25 mouse cellular contexts compared by ENCODE assay signal in genomic region chr5:116293501-116293900, GRCm38 (mm10). TPM values are rescaled to one million over a fixed set of nuclear protein-coding genes. Genes with fewer than 3 reads are reported as not detected.
DNase-seq lines count a peak whose midpoint lies in the region; ATAC-seq and TF ChIP-seq lines count a peak whose summit lies in the region.
"Had no signal": no experiment of that assay in that cellular context is flagged by ENCODE, and none has a peak within 500 bp of the region (broad histone marks: within the 10 kb centered on the region; RNA-seq: fewer than 3 reads in every experiment).

No protein-coding gene starts in this region.

- peaks cover 12% of the 10 kb centered on the region; the same call in 1 of the 2 replicates for H3K4me1 ChIP-seq in forebrain, embryonic 14.5 days (ENCODE audit: control insufficient read depth, insufficient read depth, low read length)
- H3K4me1 ChIP-seq in forebrain, embryonic 10.5 days = peaks cover 18% of the 10 kb centered on the region
- H3K4me1 ChIP-seq in forebrain, postnatal 0 days (ENCODE audit: insufficient read depth) = peaks cover 8% of the 10 kb centered on the region; the same call in 1 of the 2 replicates
- H3K4me1 ChIP-seq in forebrain, embryonic 12.5 days = peaks cover 20% of the 10 kb centered on the region

- 76% methylated on average over 5 of the region's 5 CpGs for WGBS in forebrain, embryonic 14.5 days
- WGBS in forebrain, embryonic 10.5 days = 87% methylated on average over 5 of the region's 5 CpGs
- WGBS in forebrain, postnatal 0 days = 51% methylated on average over 5 of the region's 5 CpGs
- 84% methylated on average over 5 of the region's 5 CpGs for WGBS in forebrain, embryonic 12.5 days

- DNase-seq in forebrain, embryonic 14.5 days (ENCODE audit: low spot score) = peak; percentile 54
- no peak for DNase-seq in forebrain, embryonic 10.5 days (ENCODE audit: extremely low spot score, low spot score)
- peak; percentile 45 for DNase-seq in forebrain, postnatal 0 days
- peak; percentile 75 for DNase-seq in brain, adult 2 months (ENCODE audit: low read depth, low spot score)
- DNase-seq in gastrocnemius, postnatal 4 days (ENCODE audit: low spot score in 2 of 2) = no peak
- DNase-seq: adrenal gland, adult 8-10 months; adrenal gland, postnatal 25 days; cerebellum, adult 11 months; cerebellum, adult 2 months; cerebellum, adult 9-11 months; cerebellum, postnatal 25 days; gastrocnemius, postnatal 10 days; gastrocnemius, postnatal 36 days; heart, adult 11 months had no signal

- no peak overlapping the region for H3K4me3 ChIP-seq in forebrain, embryonic 14.5 days (ENCODE audit: low read depth, low read length)
- H3K4me3 ChIP-seq in forebrain, embryonic 10.5 days = no peak overlapping the region
- H3K4me3 ChIP-seq in forebrain, postnatal 0 days (ENCODE audit: low read depth, low read length) = no peak overlapping the region
- H3K4me3 ChIP-seq in forebrain, embryonic 12.5 days (replicated peaks) = no peak overlapping the region
- H3K4me3 ChIP-seq: embryonic facial prominence, embryonic 12.5 days; embryonic facial prominence, embryonic 15.5 days; hindbrain, embryonic 12.5 days; hindbrain, embryonic 15.5 days had no signal

- H3K9ac ChIP-seq in forebrain, embryonic 14.5 days (ENCODE audit: low read length) = no peak overlapping the region
- H3K9ac ChIP-seq in forebrain, postnatal 0 days = no peak overlapping the region
- no peak overlapping the region for H3K9ac ChIP-seq in forebrain, embryonic 12.5 days
- H3K9ac ChIP-seq: embryonic facial prominence, embryonic 12.5 days; embryonic facial prominence, embryonic 15.5 days; hindbrain, embryonic 12.5 days; hindbrain, embryonic 15.5 days had no signal

- no peaks in the 10 kb centered on the region for H3K36me3 ChIP-seq in forebrain, embryonic 14.5 days (ENCODE audit: control insufficient read depth, insufficient read depth, low read length)
- no peaks in the 10 kb centered on the region for H3K36me3 ChIP-seq in forebrain, embryonic 10.5 days (replicated peaks)
- no peaks in the 10 kb centered on the region for H3K36me3 ChIP-seq in forebrain, postnatal 0 days (ENCODE audit: insufficient read depth)
- no peaks in the 10 kb centered on the region for H3K36me3 ChIP-seq in forebrain, embryonic 12.5 days (replicated peaks)
- H3K36me3 ChIP-seq: embryonic facial prominence, embryonic 12.5 days; embryonic facial prominence, embryonic 15.5 days; hindbrain, embryonic 12.5 days; hindbrain, embryonic 15.5 days had no signal

- H3K4me2 ChIP-seq in forebrain, embryonic 14.5 days (ENCODE audit: low read length) = no peak overlapping the region
- H3K4me2 ChIP-seq in forebrain, postnatal 0 days (ENCODE audit: low read depth) = no peak overlapping the region
- H3K4me2 ChIP-seq in forebrain, embryonic 12.5 days = no peak overlapping the region
- H3K4me2 ChIP-seq: embryonic facial prominence, embryonic 12.5 days; embryonic facial prominence, embryonic 15.5 days; heart, embryonic 11.5 days; hindbrain, embryonic 12.5 days; hindbrain, embryonic 15.5 days had no signal

- no peak for ATAC-seq in forebrain, embryonic 14.5 days
- ATAC-seq in forebrain, postnatal 0 days = peak; percentile 38; the same call in 1 of the 2 replicates
- no peak for ATAC-seq in forebrain, embryonic 12.5 days (ENCODE audit: low FRiP score)
- ATAC-seq: activated CD4-positive, CD25-positive, alpha-beta regulatory T cell, adult 4 months; intestine, postnatal 0 days had no signal

- 0 out of 2 replicates have a peak overlapping the region, but pooled peaks have one; percentile 14 for H3K27ac ChIP-seq in forebrain, embryonic 14.5 days (ENCODE audit: low read depth, low read length)
- no peak overlapping the region for H3K27ac ChIP-seq in forebrain, embryonic 10.5 days
- no peak overlapping the region for H3K27ac ChIP-seq in forebrain, postnatal 0 days (ENCODE audit: low read depth, low read length)
- no peak overlapping the region for H3K27ac ChIP-seq in forebrain, embryonic 12.5 days
- H3K27ac ChIP-seq: embryonic facial prominence, embryonic 12.5 days; embryonic facial prominence, embryonic 15.5 days; hindbrain, embryonic 12.5 days; hindbrain, embryonic 15.5 days had no signal

- no peak for TF ChIP-seq CTCF in forebrain, postnatal 0 days (IDR thresholded peaks at IDR 0.05; ENCODE audit: low read depth)

- H3K9me3 ChIP-seq in forebrain, embryonic 14.5 days (replicated peaks; ENCODE audit: control insufficient read depth, low read length) = no peaks in the 10 kb centered on the region
- peaks cover 7% of the 10 kb centered on the region; the same call in 1 of the 2 replicates for H3K9me3 ChIP-seq in forebrain, embryonic 10.5 days
- H3K9me3 ChIP-seq in forebrain, postnatal 0 days (ENCODE audit: low read length) = no peaks in the 10 kb centered on the region
- H3K9me3 ChIP-seq in forebrain, embryonic 12.5 days = 0 out of 2 replicates have a peak, but pooled peaks cover 3% of the 10 kb centered on the region
- H3K9me3 ChIP-seq: hindbrain, embryonic 12.5 days; hindbrain, embryonic 15.5 days had no signal

- peaks cover 8% of the 10 kb centered on the region for H3K27me3 ChIP-seq in forebrain, embryonic 14.5 days (replicated peaks; ENCODE audit: control insufficient read depth, insufficient read depth, low read length)
- H3K27me3 ChIP-seq in forebrain, embryonic 10.5 days (ENCODE audit: poor library complexity, severe bottlenecking) = peaks cover 56% of the 10 kb centered on the region
- H3K27me3 ChIP-seq in forebrain, postnatal 0 days (ENCODE audit: insufficient read depth, low read length) = peaks cover 5% of the 10 kb centered on the region; the same call in 1 of the 2 replicates
- peaks cover 40% of the 10 kb centered on the region for H3K27me3 ChIP-seq in forebrain, embryonic 12.5 days
- H3K27me3 ChIP-seq: embryonic facial prominence, embryonic 12.5 days; embryonic facial prominence, embryonic 15.5 days; hindbrain, embryonic 12.5 days; hindbrain, embryonic 15.5 days had no signal

RNA-seq across cellular contexts. Expression of gene Ccdc60, which starts 4.7 kb away (rescaled TPM):
- 0.89 and 1.1 TPM in 2 replicates for polyA plus RNA-seq in forebrain, embryonic 14.5 days (2014; fragmentation: Nextera tagmentation; extraction: Ambion mirVana)
- polyA plus RNA-seq in forebrain, embryonic 10.5 days (2016; fragmentation: Nextera tagmentation; extraction: Ambion mirVana) = 0.47 and 0.66 TPM in 2 replicates
- total RNA-seq in forebrain, postnatal 0 days (2014; rRNA removed) = 1.5 and 3.7 TPM in 2 replicates
- 1.4 and 1.9 TPM in 2 replicates for polyA plus RNA-seq in forebrain, postnatal 0 days (2015; fragmentation: Nextera tagmentation; extraction: Ambion mirVana)
- polyA plus RNA-seq in forebrain, embryonic 12.5 days (2016; fragmentation: Nextera tagmentation; extraction: Ambion mirVana) = 0.62 and 1.2 TPM in 2 replicates
- under 1 TPM in 1 of 2 experiments, not detected in 1; 0.08 TPM for total RNA-seq in gastrocnemius, postnatal 4 days (2021)
- total RNA-seq: adrenal gland, adult 8-10 months; adrenal gland, postnatal 25 days; gastrocnemius, adult 18-20 months; gastrocnemius, postnatal 10 days; gastrocnemius, postnatal 36 days; heart, adult 8-10 months; heart, postnatal 25 days had no signal
- polyA plus RNA-seq: activated CD4-positive, CD25-positive, alpha-beta regulatory T cell, adult 4 months had no signal

Comparison
In these comparisons a context has a peak if more than half of its experiments do, and no peak if none do; other contexts are left out.
1. DNase-seq: peak in forebrain, embryonic 14.5 days (single experiment), forebrain, postnatal 0 days (single experiment) and brain, adult 2 months (single experiment); none in forebrain, embryonic 10.5 days (single experiment) and gastrocnemius, postnatal 4 days (0 of 2).